Mouse (Mus musculus): ENCODE measurements around the gene Galnt10. TPM values are rescaled to one million over a fixed set of nuclear protein-coding genes. Genes with fewer than 3 reads are reported as not detected.

Galnt10 gene
- polyA plus RNA-seq, 1 experiment, result 22.4 TPM

DNA sequence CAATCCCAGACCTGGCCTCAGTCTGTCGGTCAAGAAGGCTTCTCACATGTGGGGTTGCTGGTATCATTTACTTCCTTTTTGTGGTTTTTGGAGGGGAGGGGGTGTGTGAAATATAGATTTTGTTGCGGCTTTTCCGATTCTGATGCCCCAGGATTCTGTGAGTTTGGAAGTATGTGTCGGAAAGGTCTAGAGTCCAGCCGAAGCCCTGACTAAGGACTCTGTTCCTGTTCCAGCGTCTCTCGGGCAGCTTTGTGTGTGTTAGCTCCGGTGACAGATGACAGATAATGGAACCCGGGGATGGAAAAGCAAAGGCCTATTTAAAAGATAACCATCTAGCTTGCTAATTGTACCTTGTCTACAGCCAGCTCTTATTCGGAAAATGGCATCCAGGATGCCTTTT, 4.4 kb downstream of the Galnt10 start:
- H3K4me1 ChIP-seq (ENCODE audit: control insufficient read depth, insufficient read depth, low read length), result peaks cover 13% of the 10 kb centered on the region; the same call in 1 of the 2 replicates
- TF ChIP-seq CTCF (IDR thresholded peaks at IDR 0.05; ENCODE audit: low read depth, low read length) (no peak), POLR2A (IDR thresholded peaks at IDR 0.05; ENCODE audit: borderline replicate concordance, low read depth, low read length) (no peak)
- no peak overlapping the region for H3K27ac ChIP-seq (ENCODE audit: insufficient read depth, low read depth, low read length)
- H3K4me3 ChIP-seq (ENCODE audit: insufficient read depth, low read length), result no peak overlapping the region

DNA sequence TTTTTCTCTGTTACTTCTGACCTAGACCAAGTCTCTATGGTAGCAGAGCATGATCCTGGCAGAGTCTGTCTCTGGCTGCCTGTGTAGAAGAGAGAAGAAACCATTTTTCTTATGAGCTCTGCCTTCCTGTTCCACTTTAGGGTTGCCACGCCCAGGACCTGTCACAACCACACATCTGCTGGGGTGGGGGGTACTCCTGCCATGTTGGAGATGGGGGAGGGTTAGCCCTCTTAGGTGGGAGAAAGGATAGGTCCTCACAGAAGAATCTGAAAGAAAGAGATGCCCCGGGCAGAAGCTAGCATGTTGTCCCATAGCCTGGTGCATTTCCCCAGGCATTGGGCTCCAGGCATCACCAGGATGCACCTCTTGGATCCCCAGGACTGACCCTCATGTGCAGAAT, 5.6 kb downstream of the Galnt10 start:
- Histone ChIP-seq H3K4me1 (ENCODE audit: control insufficient read depth, insufficient read depth, low read length) (peaks cover 12% of the 10 kb centered on the region; the same call in 1 of the 2 replicates), H3K27ac (ENCODE audit: insufficient read depth, low read depth, low read length) (no peak overlapping the region), H3K4me3 (ENCODE audit: insufficient read depth, low read length) (no peak overlapping the region)
- no peak for TF ChIP-seq POLR2A (IDR thresholded peaks at IDR 0.05; ENCODE audit: borderline replicate concordance, low read depth, low read length)
- TF ChIP-seq CTCF (IDR thresholded peaks at IDR 0.05; ENCODE audit: low read depth, low read length), result no peak

DNA sequence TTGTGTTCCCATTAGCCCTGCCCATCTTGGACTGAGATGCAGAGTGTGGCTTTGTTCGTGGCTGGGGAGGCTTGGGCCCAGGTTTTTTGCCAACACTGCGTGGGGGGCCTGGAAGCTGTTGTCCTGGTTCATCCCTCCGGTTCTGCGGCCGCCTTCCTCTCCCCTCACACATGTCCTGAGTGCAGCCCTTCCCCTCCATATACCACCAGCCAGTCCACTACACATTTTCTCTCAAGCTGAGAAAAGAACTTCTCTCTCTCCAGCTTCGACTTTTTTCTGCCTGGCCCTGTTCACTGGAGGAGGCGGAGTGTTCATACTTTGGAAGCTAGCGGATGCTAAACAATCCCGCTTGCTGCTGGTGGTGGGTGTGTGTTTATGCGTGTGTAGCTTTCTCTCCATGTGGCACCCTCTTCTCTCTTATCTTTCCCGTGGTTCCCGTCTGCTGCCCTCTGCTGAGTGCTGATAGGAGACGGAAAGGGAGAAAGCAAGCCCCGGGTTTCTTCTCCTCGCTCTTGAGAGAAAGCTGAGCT, 6.1 kb downstream of the Galnt10 start:
- Histone ChIP-seq H3K27ac (ENCODE audit: insufficient read depth, low read depth, low read length) (no peak overlapping the region), H3K4me1 (ENCODE audit: control insufficient read depth, insufficient read depth, low read length) (peaks cover 11% of the 10 kb centered on the region; the same call in 1 of the 2 replicates), H3K4me3 (ENCODE audit: insufficient read depth, low read length) (no peak overlapping the region)
- TF ChIP-seq CTCF (IDR thresholded peaks at IDR 0.05; ENCODE audit: low read depth, low read length) (no peak), POLR2A (IDR thresholded peaks at IDR 0.05; ENCODE audit: borderline replicate concordance, low read depth, low read length) (no peak)

DNA sequence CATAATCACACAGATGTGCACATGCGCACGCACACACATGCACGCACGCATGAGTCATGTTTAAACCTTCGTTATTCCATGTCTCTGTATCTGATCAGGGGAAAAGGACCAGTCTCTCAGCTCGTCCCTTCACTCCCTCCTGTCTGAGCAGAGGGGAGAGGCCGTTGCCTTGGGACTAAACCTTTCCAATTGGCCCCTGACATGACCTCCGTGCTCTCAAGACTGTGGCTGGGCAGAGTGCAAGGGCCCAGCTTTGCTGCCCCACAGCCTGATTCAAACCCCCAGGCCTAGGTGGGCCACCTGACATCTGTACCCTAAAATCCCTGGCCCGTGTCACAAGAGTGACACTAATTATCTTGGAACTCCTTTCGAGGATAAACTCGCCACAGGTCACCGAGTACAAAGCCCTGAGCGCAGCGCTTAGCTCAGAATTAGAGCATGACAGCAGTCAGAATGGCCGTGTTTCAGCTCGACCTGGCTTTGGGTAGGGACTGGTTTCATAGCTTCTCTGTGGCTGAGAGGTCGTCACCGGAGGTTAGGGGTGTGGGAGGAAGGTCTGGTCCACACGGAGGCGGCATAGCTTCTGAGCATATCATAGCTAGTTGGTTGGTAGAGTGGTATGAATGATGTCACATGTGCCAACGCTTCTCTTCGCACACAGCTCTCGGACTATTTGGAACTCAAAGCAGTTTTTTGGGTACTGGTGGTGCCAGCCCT, 7.1 kb downstream of the Galnt10 start:
- no peak for TF ChIP-seq CTCF (IDR thresholded peaks at IDR 0.05; ENCODE audit: low read depth, low read length)
- TF ChIP-seq POLR2A (IDR thresholded peaks at IDR 0.05; ENCODE audit: borderline replicate concordance, low read depth, low read length), result no peak
- Histone ChIP-seq H3K27ac (ENCODE audit: insufficient read depth, low read depth, low read length) (no peak overlapping the region), H3K4me3 (ENCODE audit: insufficient read depth, low read length) (no peak overlapping the region), H3K4me1 (ENCODE audit: control insufficient read depth, insufficient read depth, low read length) (peaks cover 5% of the 10 kb centered on the region; the same call in 1 of the 2 replicates)

DNA sequence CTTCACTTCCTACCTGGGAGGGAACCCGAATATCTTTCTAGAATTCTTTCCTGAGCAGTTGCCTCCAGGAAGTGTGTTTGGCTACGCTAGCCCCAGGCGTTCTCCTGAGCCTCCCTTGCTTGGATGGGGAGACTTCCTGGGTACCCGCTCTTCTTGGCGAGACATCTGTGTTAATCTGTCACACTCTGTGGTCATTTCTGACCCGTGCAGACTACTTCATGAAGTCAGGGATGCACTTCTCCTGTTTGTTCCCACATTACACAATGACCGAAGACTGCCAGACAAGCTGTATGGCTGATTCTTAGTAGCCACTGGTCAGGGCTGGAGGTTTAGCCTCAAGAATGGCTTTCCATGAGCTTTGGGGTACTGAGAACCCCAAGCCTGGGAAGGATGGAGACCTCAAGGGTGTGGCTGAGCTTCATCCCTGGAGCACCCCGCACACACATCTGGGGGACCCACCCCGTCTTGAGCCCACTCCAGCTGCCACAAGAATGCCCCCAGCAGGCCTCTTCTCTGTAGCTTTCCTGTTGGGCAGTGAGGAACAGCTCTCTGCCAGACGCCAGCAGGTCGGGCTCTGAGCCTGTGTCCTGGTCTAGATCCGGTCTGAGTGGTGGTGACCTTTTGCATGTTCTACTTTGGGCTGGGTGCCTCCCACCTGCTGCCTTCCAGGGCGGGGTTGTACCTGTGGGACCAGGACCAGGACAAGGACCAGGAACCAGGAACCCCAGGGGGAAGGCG, 7.8 kb downstream of the Galnt10 start:
- Histone ChIP-seq H3K4me1 (ENCODE audit: control insufficient read depth, insufficient read depth, low read length) (peaks cover 5% of the 10 kb centered on the region; the same call in 1 of the 2 replicates), H3K4me3 (ENCODE audit: insufficient read depth, low read length) (no peak overlapping the region), H3K27ac (ENCODE audit: insufficient read depth, low read depth, low read length) (no peak overlapping the region)
- TF ChIP-seq POLR2A (IDR thresholded peaks at IDR 0.05; ENCODE audit: borderline replicate concordance, low read depth, low read length), result no peak
- no peak for TF ChIP-seq CTCF (IDR thresholded peaks at IDR 0.05; ENCODE audit: low read depth, low read length)

DNA sequence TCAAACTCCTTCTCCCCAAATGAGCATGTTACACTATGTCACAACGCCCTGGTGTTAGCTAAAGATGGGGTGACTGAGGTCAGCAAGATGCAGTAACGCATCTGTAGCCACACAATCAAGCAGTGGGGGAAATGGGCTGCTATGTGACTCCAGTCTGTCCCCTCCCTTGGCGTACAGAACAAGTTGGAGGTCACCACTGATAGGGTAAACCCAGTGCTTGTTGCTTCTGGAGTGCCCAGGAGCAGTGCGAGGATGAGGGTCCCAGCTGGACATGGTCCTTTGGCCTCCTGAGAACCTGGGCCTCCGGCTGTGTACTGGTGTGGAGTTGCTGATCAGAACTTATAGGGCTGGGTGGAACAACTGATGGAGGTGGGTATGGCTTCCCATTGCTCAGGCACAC, 8.6 kb downstream of the Galnt10 start:
- Histone ChIP-seq H3K27ac (ENCODE audit: insufficient read depth, low read depth, low read length) (no peak overlapping the region), H3K4me1 (ENCODE audit: control insufficient read depth, insufficient read depth, low read length) (peaks cover 5% of the 10 kb centered on the region; the same call in 1 of the 2 replicates), H3K4me3 (ENCODE audit: insufficient read depth, low read length) (no peak overlapping the region)
- TF ChIP-seq POLR2A (IDR thresholded peaks at IDR 0.05; ENCODE audit: borderline replicate concordance, low read depth, low read length), result no peak

DNA sequence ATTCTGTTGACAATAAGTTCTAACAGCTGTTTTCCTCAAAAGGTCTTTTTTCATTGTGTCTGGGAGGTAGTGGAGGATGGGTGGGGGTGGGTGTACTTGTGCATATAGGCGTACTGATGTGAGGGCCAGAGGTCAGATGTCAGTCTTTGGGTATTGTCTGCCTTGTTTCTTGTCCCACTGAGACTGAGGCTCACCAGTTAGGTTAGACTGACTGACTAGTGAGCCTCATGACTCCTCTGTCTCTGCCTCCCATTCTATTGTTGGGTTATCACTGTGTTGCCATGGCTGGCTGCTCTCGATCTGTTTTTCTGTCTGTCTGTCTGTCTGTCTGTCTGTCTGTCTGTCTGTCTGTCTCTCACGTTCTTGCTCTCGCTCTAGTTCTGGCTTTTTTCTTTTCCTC, 9.1 kb downstream of the Galnt10 start:
- no peak for TF ChIP-seq POLR2A (IDR thresholded peaks at IDR 0.05; ENCODE audit: borderline replicate concordance, low read depth, low read length)
- TF ChIP-seq CTCF (IDR thresholded peaks at IDR 0.05; ENCODE audit: low read depth, low read length), result no peak
- H3K27ac ChIP-seq (ENCODE audit: insufficient read depth, low read depth, low read length), result no peak overlapping the region
- no peak overlapping the region for H3K4me3 ChIP-seq (ENCODE audit: insufficient read depth, low read length)
- peaks cover 3% of the 10 kb centered on the region; the same call in 1 of the 2 replicates for H3K4me1 ChIP-seq (ENCODE audit: control insufficient read depth, insufficient read depth, low read length)

DNA sequence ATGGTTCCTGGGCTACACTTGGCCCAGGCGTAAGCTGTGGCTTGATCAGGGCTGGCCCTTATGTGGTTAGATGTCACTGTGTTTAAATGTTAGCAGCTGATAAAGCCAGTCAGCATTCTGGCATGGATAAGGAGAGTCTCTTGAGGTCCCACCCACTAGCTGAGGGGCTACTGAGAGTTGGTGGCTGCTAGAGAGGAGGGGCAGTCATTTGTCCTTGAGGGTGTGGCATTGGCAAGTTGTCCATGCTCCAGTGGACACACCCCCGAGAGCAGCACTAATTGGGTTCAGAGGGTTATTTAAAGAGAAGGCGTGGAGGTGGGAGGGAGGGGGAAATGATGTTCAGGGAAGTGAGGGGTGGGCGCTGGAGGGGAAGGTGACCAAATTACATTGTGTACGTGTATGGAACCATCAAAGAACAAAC, 9.7 kb downstream of the Galnt10 start:
- H3K4me3 ChIP-seq (ENCODE audit: insufficient read depth, low read length), result no peak overlapping the region
- TF ChIP-seq POLR2A (IDR thresholded peaks at IDR 0.05; ENCODE audit: borderline replicate concordance, low read depth, low read length) (no peak), CTCF (IDR thresholded peaks at IDR 0.05; ENCODE audit: low read depth, low read length) (no peak)
- no peak overlapping the region for H3K27ac ChIP-seq (ENCODE audit: insufficient read depth, low read depth, low read length)
- peaks cover 2% of the 10 kb centered on the region; the same call in 1 of the 2 replicates for H3K4me1 ChIP-seq (ENCODE audit: control insufficient read depth, insufficient read depth, low read length)

DNA sequence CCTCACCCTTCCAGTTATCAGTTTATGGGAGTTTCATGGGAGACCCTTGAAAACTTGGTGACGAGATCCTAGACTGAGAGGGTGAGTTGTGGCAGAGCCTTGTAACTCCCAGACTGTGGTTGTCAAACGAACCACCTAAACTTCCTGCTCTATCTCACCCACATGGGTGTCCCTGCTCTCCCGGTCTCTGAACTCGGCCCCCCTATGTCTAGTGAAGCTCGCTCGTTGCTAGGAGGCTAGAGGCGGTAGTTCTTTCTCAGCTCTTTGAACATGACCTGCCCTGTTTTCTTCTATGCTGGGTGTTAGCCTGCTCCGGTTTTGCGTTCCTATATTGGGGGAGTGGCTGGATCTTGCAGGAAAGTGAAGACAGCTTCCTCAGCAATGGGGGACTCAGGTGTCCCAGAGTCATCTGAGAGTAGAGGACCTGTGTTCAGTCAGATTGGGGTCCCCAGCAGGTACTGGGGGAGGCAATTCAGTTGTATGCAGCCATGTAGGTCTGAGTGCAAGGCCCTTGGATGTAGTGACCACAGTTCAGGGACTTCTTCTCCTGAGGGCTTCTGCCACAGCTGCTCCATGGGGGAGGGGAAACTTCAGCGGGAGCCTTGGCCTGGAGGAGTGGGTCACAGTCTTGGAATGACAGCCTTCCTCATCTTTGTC, 10.6 kb downstream of the Galnt10 start:
- no peak overlapping the region for H3K27ac ChIP-seq (ENCODE audit: insufficient read depth, low read depth, low read length)
- no peak for TF ChIP-seq CTCF (IDR thresholded peaks at IDR 0.05; ENCODE audit: low read depth, low read length)
- no peak for TF ChIP-seq POLR2A (IDR thresholded peaks at IDR 0.05; ENCODE audit: borderline replicate concordance, low read depth, low read length)
- H3K4me1 ChIP-seq (ENCODE audit: control insufficient read depth, insufficient read depth, low read length), result peaks cover 2% of the 10 kb centered on the region; the same call in 1 of the 2 replicates
- H3K4me3 ChIP-seq (ENCODE audit: insufficient read depth, low read length), result no peak overlapping the region
